Mouse (Mus musculus): ENCODE data around the gene Cops9. TPM values are rescaled to one million over a fixed set of nuclear protein-coding genes. Genes with fewer than 3 reads are reported as not detected.

Gene Cops9
- polyA plus RNA-seq, 1 experiment, result 107 TPM

- 70% methylated on average over 2 of the region's 2 CpGs for WGBS
- DNase-seq, result no peak
- no peak within 1 kb of the TSS for H3K4me3 ChIP-seq (replicated peaks; ENCODE audit: extremely low read depth, low read depth, low read length)
- TF ChIP-seq CTCF (IDR thresholded peaks at IDR 0.05; ENCODE audit: insufficient read depth, low read length) (no peak), POLR2A (IDR thresholded peaks at IDR 0.05; ENCODE audit: borderline replicate concordance, extremely low read depth, low read depth, low read length) (no peak)
- H3K4me1 ChIP-seq (ENCODE audit: control insufficient read depth, insufficient read depth, low read length), result no peaks in the 10 kb centered on the region
Observed at GRCm38 (mm10) chr1:92617488-92617887, 24.3 kb downstream of the Cops9 start, which contains the start of gene Olfr12. Gene Olfr12 (plus strand): TSS chr1:92617788.

- WGBS, result 67% methylated on average over 1 of the region's 1 CpGs
- TF ChIP-seq CTCF (IDR thresholded peaks at IDR 0.05; ENCODE audit: insufficient read depth, low read length), result no peak
- TF ChIP-seq POLR2A (IDR thresholded peaks at IDR 0.05; ENCODE audit: borderline replicate concordance, extremely low read depth, low read depth, low read length), result no peak
- no peaks in the 10 kb centered on the region for H3K4me1 ChIP-seq (ENCODE audit: control insufficient read depth, insufficient read depth, low read length)
- H3K4me3 ChIP-seq (replicated peaks; ENCODE audit: extremely low read depth, low read depth, low read length), result no peak overlapping the region
- no peak for DNase-seq
Observed at GRCm38 (mm10) chr1:92616046-92616445, 25.7 kb downstream of the Cops9 start.

DNA sequence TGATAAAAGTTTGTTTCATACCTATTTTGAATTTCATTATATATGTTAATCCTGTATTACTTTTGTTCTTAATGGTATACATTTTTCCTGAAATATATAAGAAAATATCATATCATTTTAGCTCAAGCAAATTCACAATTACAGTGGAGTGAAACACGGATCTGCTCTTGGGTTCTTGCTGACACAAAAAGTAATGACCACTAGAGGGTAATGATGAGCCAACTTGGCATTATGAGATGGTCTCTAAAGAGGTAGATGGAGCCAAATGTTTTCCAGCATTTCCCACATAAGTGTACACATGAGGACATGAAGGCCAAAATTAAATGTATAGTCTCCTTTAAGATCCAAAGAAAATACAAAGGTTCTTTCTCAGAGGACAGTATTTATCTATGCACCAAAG is 27.3 kb downstream of the Cops9 start:
- no peak for TF ChIP-seq POLR2A (IDR thresholded peaks at IDR 0.05; ENCODE audit: borderline replicate concordance, extremely low read depth, low read depth, low read length)
- TF ChIP-seq CTCF (IDR thresholded peaks at IDR 0.05; ENCODE audit: insufficient read depth, low read length), result peak; percentile 19; the same call in 1 of the 2 replicates
- no peak overlapping the region for H3K4me3 ChIP-seq (replicated peaks; ENCODE audit: extremely low read depth, low read depth, low read length)
- 5% methylated on average over 1 of the region's 1 CpGs for WGBS
- no peak for DNase-seq
- H3K4me1 ChIP-seq (ENCODE audit: control insufficient read depth, insufficient read depth, low read length), result no peaks in the 10 kb centered on the region

GRCm38 (mm10) chr1:92613175-92613574 is 28.6 kb downstream of the Cops9 start:
- WGBS, result 54% methylated on average over 4 of the region's 4 CpGs
- TF ChIP-seq POLR2A (IDR thresholded peaks at IDR 0.05; ENCODE audit: borderline replicate concordance, extremely low read depth, low read depth, low read length) (no peak), CTCF (IDR thresholded peaks at IDR 0.05; ENCODE audit: insufficient read depth, low read length) (no peak)
- H3K4me3 ChIP-seq (replicated peaks; ENCODE audit: extremely low read depth, low read depth, low read length), result no peak overlapping the region
- no peak for DNase-seq
- no peaks in the 10 kb centered on the region for H3K4me1 ChIP-seq (ENCODE audit: control insufficient read depth, insufficient read depth, low read length)

GRCm38 (mm10) chr1:92611008-92611407 is 30.8 kb downstream of the Cops9 start:
- no peak overlapping the region for H3K4me3 ChIP-seq (replicated peaks; ENCODE audit: extremely low read depth, low read depth, low read length)
- no peaks in the 10 kb centered on the region for H3K4me1 ChIP-seq (ENCODE audit: control insufficient read depth, insufficient read depth, low read length)
- TF ChIP-seq CTCF (IDR thresholded peaks at IDR 0.05; ENCODE audit: insufficient read depth, low read length) (peak; percentile 81), POLR2A (IDR thresholded peaks at IDR 0.05; ENCODE audit: borderline replicate concordance, extremely low read depth, low read depth, low read length) (no peak)
- WGBS, result 4% methylated on average over 5 of the region's 5 CpGs
- peak; percentile 28 for DNase-seq

DNA sequence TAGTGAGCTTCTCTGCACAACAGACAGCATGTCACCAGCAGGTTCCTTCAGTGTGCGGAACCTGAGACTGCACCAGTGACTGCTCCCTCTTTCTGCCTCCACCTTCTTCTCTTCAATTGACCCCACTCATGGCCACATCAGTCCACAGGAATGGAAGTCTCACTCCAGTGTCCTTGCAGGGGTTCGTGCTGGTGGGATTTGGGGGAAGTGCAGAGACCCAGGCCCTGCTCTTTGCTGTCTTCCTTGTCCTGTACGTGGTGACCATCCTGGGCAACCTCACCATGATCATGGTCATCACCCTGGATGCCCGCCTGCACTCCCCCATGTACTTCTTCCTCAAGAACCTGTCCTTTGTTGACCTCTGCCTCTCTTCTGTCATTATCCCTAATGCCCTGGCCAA is 34.1 kb downstream of the Cops9 start:
- TF ChIP-seq CTCF (IDR thresholded peaks at IDR 0.05; ENCODE audit: insufficient read depth, low read length) (no peak), POLR2A (IDR thresholded peaks at IDR 0.05; ENCODE audit: borderline replicate concordance, extremely low read depth, low read depth, low read length) (no peak)
- Histone ChIP-seq H3K4me3 (replicated peaks; ENCODE audit: extremely low read depth, low read depth, low read length) (no peak overlapping the region), H3K4me1 (ENCODE audit: control insufficient read depth, insufficient read depth, low read length) (no peaks in the 10 kb centered on the region)
- no peak for DNase-seq
- 73% methylated on average over 4 of the region's 4 CpGs for WGBS

GRCm38 (mm10) chr1:92605482-92605881 is 36.3 kb downstream of the Cops9 start, which contains the start of gene Olfr1410:
Gene Olfr1410 (plus strand): TSS chr1:92605782.
- DNase-seq, result no peak
- H3K4me3 ChIP-seq (replicated peaks; ENCODE audit: extremely low read depth, low read depth, low read length), result no peak within 1 kb of the TSS
- TF ChIP-seq CTCF (IDR thresholded peaks at IDR 0.05; ENCODE audit: insufficient read depth, low read length), result no peak
- TF ChIP-seq POLR2A (IDR thresholded peaks at IDR 0.05; ENCODE audit: borderline replicate concordance, extremely low read depth, low read depth, low read length), result no peak
- no peaks in the 10 kb centered on the region for H3K4me1 ChIP-seq (ENCODE audit: control insufficient read depth, insufficient read depth, low read length)
- 88% methylated on average over 1 of the region's 1 CpGs for WGBS

DNA sequence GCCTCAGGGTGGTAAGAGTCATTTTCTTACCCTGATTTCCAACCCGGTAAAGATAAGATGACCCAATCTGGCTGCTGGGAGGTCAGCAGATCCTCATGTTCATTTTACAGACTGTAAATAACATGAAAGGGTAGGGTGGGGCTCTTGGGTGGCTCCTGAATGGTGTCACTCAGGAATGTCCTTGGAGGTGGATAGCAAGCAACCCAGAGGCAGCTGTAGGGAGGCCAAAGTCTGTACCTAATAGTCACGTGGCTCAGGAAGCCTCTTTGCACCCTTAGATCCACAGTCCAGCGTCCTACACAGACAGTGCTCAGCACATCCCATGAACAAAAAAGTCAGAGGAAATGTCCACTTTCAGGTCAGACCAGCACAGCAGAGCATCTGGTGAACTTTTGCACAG is 45.8 kb downstream of the Cops9 start:
- TF ChIP-seq CTCF (IDR thresholded peaks at IDR 0.05; ENCODE audit: insufficient read depth, low read length), result no peak
- TF ChIP-seq POLR2A (IDR thresholded peaks at IDR 0.05; ENCODE audit: borderline replicate concordance, extremely low read depth, low read depth, low read length), result no peak
- Histone ChIP-seq H3K4me3 (replicated peaks; ENCODE audit: extremely low read depth, low read depth, low read length) (no peak overlapping the region), H3K4me1 (ENCODE audit: control insufficient read depth, insufficient read depth, low read length) (no peaks in the 10 kb centered on the region)
- WGBS, result 74% methylated on average over 3 of the region's 3 CpGs
- DNase-seq, result no peak

DNA sequence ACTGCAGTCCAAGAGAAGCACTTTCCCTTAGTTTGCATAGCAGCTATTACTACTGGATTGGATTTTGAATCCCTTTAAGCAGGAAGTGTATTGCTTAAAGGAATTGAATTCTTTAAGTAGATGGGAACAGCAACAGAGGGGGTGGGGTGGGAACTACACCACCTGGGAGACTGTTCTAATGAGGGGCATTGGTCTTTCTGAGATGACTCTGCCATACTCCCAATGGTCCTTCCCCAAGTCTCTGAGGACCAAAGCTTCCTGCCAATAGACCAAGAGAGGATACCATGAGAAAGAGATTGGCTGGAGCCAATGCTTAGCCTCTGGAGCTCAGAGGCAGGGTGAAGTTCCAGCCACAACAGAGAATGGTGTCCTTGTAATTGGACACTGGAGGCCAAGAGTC is 47.7 kb downstream of the Cops9 start, which contains the start of gene Olfr1411:
TSS of gene Olfr1411 (plus strand) at position 301 of the 400 bp plus-strand sequence.
- no peak for DNase-seq
- TF ChIP-seq CTCF (IDR thresholded peaks at IDR 0.05; ENCODE audit: insufficient read depth, low read length) (no peak), POLR2A (IDR thresholded peaks at IDR 0.05; ENCODE audit: borderline replicate concordance, extremely low read depth, low read depth, low read length) (no peak)
- H3K4me1 ChIP-seq (ENCODE audit: control insufficient read depth, insufficient read depth, low read length), result no peaks in the 10 kb centered on the region
- H3K4me3 ChIP-seq (replicated peaks; ENCODE audit: extremely low read depth, low read depth, low read length), result no peak within 1 kb of the TSS

Other genes starting within 250 kb of the Cops9 start
- 38.8 and 58.4 TPM in 2 replicates for gene Ndufa10, start 168.1 kb downstream of the Cops9 start, polyA plus RNA-seq (2012; rRNA removed)
- not detected in 2 replicates for gene Olfr1416, start 156.9 kb downstream of the Cops9 start, polyA plus RNA-seq (2012; rRNA removed)
- gene Olfr1415, start 145.9 kb downstream of the Cops9 start, polyA plus RNA-seq (2012; rRNA removed), result not detected in 2 replicates
- not detected in 2 replicates for gene Olfr1414, start 123.3 kb downstream of the Cops9 start, polyA plus RNA-seq (2012; rRNA removed)
- gene Olfr1413, start 70.7 kb downstream of the Cops9 start, polyA plus RNA-seq (2012; rRNA removed), result not detected in 2 replicates
- not detected in 2 replicates for gene Olfr1412, start 56.2 kb downstream of the Cops9 start, polyA plus RNA-seq (2012; rRNA removed)
- gene Olfr1411, start 47.6 kb downstream of the Cops9 start, polyA plus RNA-seq (2012; rRNA removed), result not detected in 2 replicates
- not detected in 2 replicates for gene Olfr1410, start 36.2 kb downstream of the Cops9 start, polyA plus RNA-seq (2012; rRNA removed)
- not detected in 2 replicates for gene Olfr12, start 24.2 kb downstream of the Cops9 start, polyA plus RNA-seq (2012; rRNA removed)
- gene Otos, start 6.9 kb upstream of the Cops9 start, polyA plus RNA-seq (2012; rRNA removed), result 0.18 TPM in 1 of 2 replicates, not detected in the other
- 23.4 and 23.6 TPM in 2 replicates for gene Gpc1, start 189.7 kb upstream of the Cops9 start, polyA plus RNA-seq (2012; rRNA removed)

Data from lung, adult 2 months (tissue).